Comparison of ENCODE assay signal across 7 mouse cellular contexts in genomic region chr2:92529670-92530322, GRCm38 (mm10).
A peak's percentile ranks its signal among the peaks of the same experiment; 100 is the strongest.
DNase-seq lines count a peak whose midpoint lies in the region; ATAC-seq and TF ChIP-seq lines count a peak whose summit lies in the region.

No protein-coding gene starts in this region.

- no peak overlapping the region for H3K27ac ChIP-seq in lung, embryonic 16.5 days (ENCODE audit: low read length)
- peak overlapping the region; percentile 71 for H3K27ac ChIP-seq in forebrain, embryonic 16.5 days (ENCODE audit: low read length)
- no peak overlapping the region for H3K27ac ChIP-seq in limb, embryonic 11.5 days (replicated peaks; ENCODE audit: low read depth, low read length)
- H3K27ac ChIP-seq in stomach, embryonic 15.5 days: no peak overlapping the region
- H3K27ac ChIP-seq in thymus, adult 2 months (ENCODE audit: control insufficient read depth, insufficient read depth, low read length): no peak overlapping the region

- peak overlapping the region; percentile 77 for H3K9ac ChIP-seq in lung, embryonic 16.5 days (ENCODE audit: low read length)
- peak overlapping the region; percentile 47 for H3K9ac ChIP-seq in forebrain, embryonic 16.5 days (replicated peaks; ENCODE audit: low read depth, low read length)
- peak overlapping the region; percentile 56 for H3K9ac ChIP-seq in limb, embryonic 11.5 days (ENCODE audit: low read length)
- no peak overlapping the region for H3K9ac ChIP-seq in stomach, embryonic 15.5 days

- TF ChIP-seq POLR2A in thymus, adult 2 months (IDR thresholded peaks at IDR 0.05; ENCODE audit: control insufficient read depth, extremely low read depth, insufficient read depth, low read length, poor library complexity): no peak

- H3K9me3 ChIP-seq in lung, embryonic 16.5 days (ENCODE audit: control insufficient read depth, low read length): no peaks in the 10 kb centered on the region
- no peaks in the 10 kb centered on the region for H3K9me3 ChIP-seq in forebrain, embryonic 16.5 days (ENCODE audit: control insufficient read depth, low read length)
- no peaks in the 10 kb centered on the region for H3K9me3 ChIP-seq in limb, embryonic 11.5 days (ENCODE audit: control insufficient read depth, low read length)
- H3K9me3 ChIP-seq in stomach, embryonic 15.5 days: no peaks in the 10 kb centered on the region

- no peaks in the 10 kb centered on the region for H3K36me3 ChIP-seq in lung, embryonic 16.5 days (ENCODE audit: control insufficient read depth, insufficient read depth, low read length)
- H3K36me3 ChIP-seq in forebrain, embryonic 16.5 days (ENCODE audit: control insufficient read depth, insufficient read depth): no peaks in the 10 kb centered on the region
- no peaks in the 10 kb centered on the region for H3K36me3 ChIP-seq in limb, embryonic 11.5 days (ENCODE audit: control insufficient read depth, insufficient read depth, low read length)
- no peaks in the 10 kb centered on the region for H3K36me3 ChIP-seq in stomach, embryonic 15.5 days
- H3K36me3 ChIP-seq in thymus, adult 2 months (ENCODE audit: control insufficient read depth, insufficient read depth, low read length): no peaks in the 10 kb centered on the region

- no peaks in the 10 kb centered on the region for H3K27me3 ChIP-seq in lung, embryonic 16.5 days (ENCODE audit: control insufficient read depth, insufficient read depth, low read depth, low read length)
- no peaks in the 10 kb centered on the region for H3K27me3 ChIP-seq in forebrain, embryonic 16.5 days (replicated peaks; ENCODE audit: control insufficient read depth, insufficient read depth, low read length)
- no peaks in the 10 kb centered on the region for H3K27me3 ChIP-seq in limb, embryonic 11.5 days (ENCODE audit: control insufficient read depth, insufficient read depth, low read length)
- H3K27me3 ChIP-seq in stomach, embryonic 15.5 days (replicated peaks): no peaks in the 10 kb centered on the region
- H3K27me3 ChIP-seq in thymus, adult 2 months (ENCODE audit: control insufficient read depth, insufficient read depth, low read length): no peaks in the 10 kb centered on the region; the same call in 1 of the 2 replicates

- H3K4me2 ChIP-seq in lung, embryonic 16.5 days (ENCODE audit: low read depth, low read length): peak overlapping the region; percentile 84
- peak overlapping the region; percentile 56 for H3K4me2 ChIP-seq in forebrain, embryonic 16.5 days (ENCODE audit: low read length)
- peak overlapping the region; percentile 56 for H3K4me2 ChIP-seq in limb, embryonic 11.5 days (ENCODE audit: low read depth, severe bottlenecking)
- H3K4me2 ChIP-seq in stomach, embryonic 15.5 days: peak overlapping the region; percentile 78

- TF ChIP-seq CTCF in thymus, adult 2 months (IDR thresholded peaks at IDR 0.05; ENCODE audit: borderline replicate concordance, control insufficient read depth, extremely low read depth, insufficient read depth, low read length, poor library complexity): no peak

- DNase-seq in lung, adult 18-20 months: no peak
- DNase-seq in limb, embryonic 11.5 days (ENCODE audit: low spot score): no peak
- no peak for DNase-seq in thymus, adult 2 months
- no peak for DNase-seq in adrenal gland, postnatal 14 days

- peak overlapping the region; percentile 54 for H3K4me3 ChIP-seq in lung, embryonic 16.5 days (ENCODE audit: low read length)
- peak overlapping the region; percentile 43 for H3K4me3 ChIP-seq in forebrain, embryonic 16.5 days (replicated peaks; ENCODE audit: low read length)
- peak overlapping the region; percentile 38 for H3K4me3 ChIP-seq in limb, embryonic 11.5 days (ENCODE audit: low read depth, low read length)
- peak overlapping the region; percentile 42 for H3K4me3 ChIP-seq in stomach, embryonic 15.5 days (replicated peaks)
- H3K4me3 ChIP-seq in thymus, adult 2 months (ENCODE audit: control insufficient read depth, insufficient read depth, low read length): no peak overlapping the region

- 38% methylated on average over 14 of the region's 14 CpGs for WGBS in lung, embryonic 16.5 days
- 47% methylated on average over 14 of the region's 14 CpGs for whole genome bisulfite sequencing in forebrain, embryonic 16.5 days
- 52% methylated on average over 14 of the region's 14 CpGs for WGBS in limb, embryonic 11.5 days
- WGBS in stomach, embryonic 15.5 days: 49% methylated on average over 14 of the region's 14 CpGs
- 62% methylated on average over 14 of the region's 14 CpGs for WGBS in thymus, adult 2 months

- peaks cover 7% of the 10 kb centered on the region for H3K4me1 ChIP-seq in lung, embryonic 16.5 days (replicated peaks; ENCODE audit: control insufficient read depth, insufficient read depth, low read length)
- peaks cover 8% of the 10 kb centered on the region for H3K4me1 ChIP-seq in forebrain, embryonic 16.5 days (replicated peaks; ENCODE audit: control insufficient read depth, insufficient read depth, low read length)
- H3K4me1 ChIP-seq in limb, embryonic 11.5 days (ENCODE audit: control insufficient read depth, insufficient read depth, low read length): no peaks in the 10 kb centered on the region
- H3K4me1 ChIP-seq in stomach, embryonic 15.5 days: no peaks in the 10 kb centered on the region
- no peaks in the 10 kb centered on the region for H3K4me1 ChIP-seq in thymus, adult 2 months (replicated peaks; ENCODE audit: control insufficient read depth, insufficient read depth, low read length)

- no peak for ATAC-seq in lung, embryonic 16.5 days (ENCODE audit: low read depth)
- ATAC-seq in forebrain, embryonic 16.5 days: peak; percentile 24; the same call in 1 of the 2 replicates
- ATAC-seq in limb, embryonic 11.5 days (ENCODE audit: insufficient number of reproducible peaks, low FRiP score, low TSS enrichment, low read depth): no peak
- no peak for ATAC-seq in stomach, embryonic 15.5 days (ENCODE audit: insufficient read depth, low FRiP score, low read depth)
